Mouse (Mus musculus) olfactory bulb, adult 2 months (tissue): ENCODE measurements around the gene Man1a.

Experiments
- CTCF ChIP-seq: fragments of 200-500 bp; IDR thresholded peaks from 2 replicates; pipeline ENCODE4 v1.5.1; 2012; ENCODE audit warnings: low read depth, mild to moderate bottlenecking, low read length, moderate library complexity; ENCODE audit not compliant: insufficient read depth
- POLR2A ChIP-seq: fragments of 200-500 bp; IDR thresholded peaks from 2 replicates; pipeline ENCODE4 v1.6.1; 2012; ENCODE audit warnings: mild to moderate bottlenecking, low read depth, low read length, moderate library complexity; ENCODE audit not compliant: insufficient read depth

- no peak for TF ChIP-seq CTCF
- TF ChIP-seq POLR2A = no peak
These were observed 4.1 kb downstream of the Man1a start for GRCm38 (mm10) chr10:54072336-54072735.
